Mouse (Mus musculus) natural killer cell, adult 2 months (primary cell): ENCODE measurements around the gene Elob.

Experiments
- DNase-seq, 2 experiments: peaks; one replicate each; pipeline ENCODE4 v3.0.0; 2022; ENCODE audit warnings: low spot score in 2 of 2

The Elob gene

GRCm38 (mm10) chr17:23783352-23783751 lies 45.6 kb downstream of the Elob start:
- no peak for DNase-seq

GRCm38 (mm10) chr17:23778447-23778846 lies 50.5 kb downstream of the Elob start:
- no peak for DNase-seq

- DNase-seq, result no peak
Observed at GRCm38 (mm10) chr17:23777141-23777540, 51.8 kb downstream of the Elob start.

- no peak for DNase-seq
Observed at GRCm38 (mm10) chr17:23776216-23776615, 52.7 kb downstream of the Elob start.
